Mouse (Mus musculus) heart, embryonic 12.5 days (tissue): ENCODE measurements around the gene Il9r. TPM values are rescaled to one million over a fixed set of nuclear protein-coding genes. Genes with fewer than 3 reads are reported as not detected.
A peak's percentile ranks its signal among the peaks of the same experiment; 100 is the strongest.

Experiments
- ATAC-seq: fragments of 200-750 bp; cut with Nextera tagmentation; 2 replicates; pipeline ENCODE4 v1.8.0; 2017; ENCODE audit warnings: moderate TSS enrichment, moderate library complexity; ENCODE audit not compliant: insufficient number of reproducible peaks, low FRiP score
- H3K27ac ChIP-seq: fragments of 300-500 bp; sonication (generic); 2 replicates; pipeline ENCODE4 v1.5.1; 2016; ENCODE audit warnings: mild to moderate bottlenecking, moderate library complexity; ENCODE audit not compliant: poor library complexity, severe bottlenecking
- H3K27me3 ChIP-seq: fragments of 300-500 bp; sonication (generic); replicated peaks from 2 replicates; pipeline ENCODE4 v1.6.1; 2016; ENCODE audit warnings: mild to moderate bottlenecking, moderate library complexity
- H3K36me3 ChIP-seq: fragments of 300-500 bp; sonication (generic); 2 replicates; pipeline ENCODE4 v1.6.1; 2016; ENCODE audit warnings: mild to moderate bottlenecking, moderate library complexity
- H3K4me1 ChIP-seq: fragments of 300-500 bp; sonication (generic); replicated peaks from 2 replicates; pipeline ENCODE4 v1.6.1; 2016; ENCODE audit warnings: mild to moderate bottlenecking
- H3K4me2 ChIP-seq: fragments of 300-500 bp; sonication (generic); 2 replicates; pipeline ENCODE4 v1.6.1; 2016; ENCODE audit warnings: mild to moderate bottlenecking, moderate library complexity
- H3K4me3 ChIP-seq: fragments of 300-500 bp; sonication (generic); 2 replicates; pipeline ENCODE4 v1.5.1; 2016; ENCODE audit warnings: mild to moderate bottlenecking
- H3K9ac ChIP-seq: fragments of 300-500 bp; sonication (generic); 2 replicates; pipeline ENCODE4 v1.6.1; 2016; ENCODE audit warnings: mild to moderate bottlenecking, moderate library complexity
- H3K9me3 ChIP-seq: fragments of 300-500 bp; sonication (generic); replicated peaks from 2 replicates; pipeline ENCODE4 v1.6.1; 2016; ENCODE audit warnings: mild to moderate bottlenecking, moderate library complexity
- WGBS: fragments of 180-500 bp; shearing (Covaris S2); methylation state at CpG from one replicate; pipeline ENCODE4 v1.1.7; 2016; 5-methylcytosine and 5-hydroxymethylcytosine counted together
- polyA plus RNA-seq: library from polyadenylated mRNA; unstranded; fragments of >200 nt; fragmentation: Nextera tagmentation; extraction: Ambion mirVana; gene quantifications from 2 replicates; pipeline ENCODE4 v1.2.1, GENCODE M21; 2016

Il9r gene
- polyA plus RNA-seq, 1 experiment from 2014 or later: not detected

- H3K4me3 ChIP-seq: no peak overlapping the region
- ATAC-seq: no peak
- H3K36me3 ChIP-seq: peaks cover 65% of the 10 kb centered on the region
- peaks cover 17% of the 10 kb centered on the region; the same call in 1 of the 2 replicates for H3K4me1 ChIP-seq
- WGBS: 66% methylated on average over 9 of the region's 9 CpGs
- no peak overlapping the region for H3K9ac ChIP-seq
- no peak overlapping the region for H3K27ac ChIP-seq
- H3K9me3 ChIP-seq: no peaks in the 10 kb centered on the region
- no peak overlapping the region for H3K4me2 ChIP-seq
- no peaks in the 10 kb centered on the region for H3K27me3 ChIP-seq
Observed at GRCm38 (mm10) chr11:32236712-32237410, 36.8 kb upstream of the Il9r start.

DNA sequence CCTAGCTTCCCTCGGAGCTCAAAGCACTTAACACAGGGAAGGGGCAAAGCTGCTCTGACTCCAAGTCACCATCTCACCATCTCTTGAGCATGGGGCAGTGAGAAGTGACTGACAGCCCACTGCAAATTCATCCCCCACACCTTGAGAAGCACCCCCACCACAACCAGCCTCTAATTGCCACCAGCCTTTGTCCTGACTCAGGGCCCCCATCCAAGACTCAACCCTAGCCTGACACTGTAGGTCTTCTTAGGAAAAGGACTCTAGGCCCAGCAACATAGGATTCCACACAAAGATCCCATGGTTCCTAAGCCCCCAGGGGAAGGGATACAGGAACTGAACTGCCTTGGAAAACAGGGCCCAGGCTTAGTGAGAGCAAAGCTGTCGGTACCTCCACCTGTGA is 36.1 kb upstream of the Il9r start:
- H3K9ac ChIP-seq: no peak overlapping the region
- no peak overlapping the region for H3K27ac ChIP-seq
- H3K4me2 ChIP-seq: no peak overlapping the region
- no peak overlapping the region for H3K4me3 ChIP-seq
- no peaks in the 10 kb centered on the region for H3K9me3 ChIP-seq
- peaks cover 65% of the 10 kb centered on the region for H3K36me3 ChIP-seq
- no peak for ATAC-seq
- H3K27me3 ChIP-seq: no peaks in the 10 kb centered on the region
- 66% methylated on average over 2 of the region's 2 CpGs for WGBS
- H3K4me1 ChIP-seq: peaks cover 17% of the 10 kb centered on the region; the same call in 1 of the 2 replicates

DNA sequence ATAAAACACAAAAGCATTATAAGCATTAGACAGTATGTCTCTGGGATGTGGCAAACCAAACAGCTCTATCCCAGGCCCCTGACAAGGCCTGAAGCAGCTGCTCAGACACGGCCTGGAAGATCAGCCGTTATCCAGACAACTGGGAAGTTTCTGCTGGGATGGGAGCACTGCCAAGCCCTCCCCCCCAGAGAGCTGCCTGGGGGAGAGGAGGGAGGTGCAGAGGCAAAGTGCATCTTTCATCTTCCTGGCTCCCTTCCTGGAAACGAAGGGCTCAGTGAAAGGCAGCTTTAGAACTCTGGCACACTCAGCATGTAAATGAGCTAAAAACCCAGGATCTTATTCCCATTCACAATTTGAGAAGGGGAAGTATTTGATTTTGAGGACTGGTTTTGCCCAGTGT is 35.6 kb upstream of the Il9r start:
- H3K9ac ChIP-seq: no peak overlapping the region
- 48% methylated on average over 3 of the region's 3 CpGs for WGBS
- H3K36me3 ChIP-seq: peaks cover 65% of the 10 kb centered on the region
- no peaks in the 10 kb centered on the region for H3K27me3 ChIP-seq
- ATAC-seq: no peak
- H3K4me1 ChIP-seq: peaks cover 17% of the 10 kb centered on the region; the same call in 1 of the 2 replicates
- no peak overlapping the region for H3K4me3 ChIP-seq
- no peak overlapping the region for H3K27ac ChIP-seq
- no peaks in the 10 kb centered on the region for H3K9me3 ChIP-seq
- H3K4me2 ChIP-seq: no peak overlapping the region

DNA sequence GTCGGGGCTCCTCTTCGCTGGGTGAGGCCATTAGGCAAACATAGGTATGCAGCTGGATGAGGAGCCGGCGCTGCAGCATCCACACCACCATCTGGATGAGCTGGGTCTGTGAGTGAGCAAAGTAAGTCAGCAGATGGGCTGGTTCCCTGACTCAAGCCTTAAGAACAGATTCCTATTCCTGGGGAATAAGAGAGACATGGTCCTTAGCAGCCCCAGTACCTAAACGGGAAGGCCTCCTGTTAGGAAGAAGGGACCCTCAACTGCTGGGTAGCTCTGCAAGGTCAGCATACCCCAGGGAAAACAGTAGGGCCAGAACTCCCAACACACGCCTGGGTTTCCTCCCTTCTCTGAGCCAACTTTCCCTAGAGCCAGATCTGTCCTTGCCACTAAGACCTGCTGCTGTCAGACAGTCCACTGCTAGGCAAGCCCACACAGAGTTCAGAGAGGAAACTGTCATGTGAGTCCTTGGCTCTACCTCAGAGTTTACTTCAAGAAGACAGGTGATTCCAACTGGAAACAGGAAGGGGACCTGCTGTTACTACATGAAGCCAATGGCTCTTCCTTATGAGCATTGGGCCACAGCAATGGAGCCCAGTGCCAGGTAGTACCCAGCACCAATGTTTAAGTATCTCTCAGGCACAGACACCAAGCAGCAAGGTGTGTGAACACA is 34.9 kb upstream of the Il9r start:
- 87% methylated on average over 6 of the region's 6 CpGs for WGBS
- peaks cover 65% of the 10 kb centered on the region for H3K36me3 ChIP-seq

DNA sequence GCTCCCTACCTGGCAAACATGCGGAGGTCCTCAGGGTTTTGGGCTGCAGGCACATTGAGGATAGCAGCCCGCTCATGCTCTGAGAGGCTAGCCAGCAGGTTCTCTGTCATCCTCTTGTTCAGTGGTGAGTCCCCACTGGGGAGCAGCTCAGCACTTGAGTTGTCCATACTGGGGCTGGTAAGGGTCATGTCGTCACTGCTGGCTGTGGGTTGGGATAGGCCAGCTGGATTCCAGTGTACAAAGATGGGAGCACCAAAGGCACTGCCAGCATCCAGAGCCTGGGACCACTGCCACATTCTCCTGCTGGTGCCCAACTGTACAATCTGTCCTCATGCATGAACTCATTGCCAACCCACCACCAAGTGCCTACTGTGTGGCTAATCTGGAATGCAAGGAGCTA is 33.8 kb upstream of the Il9r start:
- H3K27me3 ChIP-seq: no peaks in the 10 kb centered on the region
- no peak overlapping the region for H3K9ac ChIP-seq
- peaks cover 68% of the 10 kb centered on the region for H3K36me3 ChIP-seq
- WGBS: 87% methylated on average over 3 of the region's 3 CpGs
- H3K4me3 ChIP-seq: no peak overlapping the region
- H3K4me2 ChIP-seq: no peak overlapping the region
- no peaks in the 10 kb centered on the region for H3K9me3 ChIP-seq
- no peak overlapping the region for H3K27ac ChIP-seq
- H3K4me1 ChIP-seq: peaks cover 17% of the 10 kb centered on the region; the same call in 1 of the 2 replicates
- no peak for ATAC-seq

More for the DNA sequence above, 34.9 kb upstream of the Il9r start:
- no peak overlapping the region for H3K4me2 ChIP-seq
- H3K27ac ChIP-seq: no peak overlapping the region
- no peaks in the 10 kb centered on the region for H3K27me3 ChIP-seq
- H3K4me3 ChIP-seq: no peak overlapping the region
- H3K9ac ChIP-seq: 0 out of 2 replicates have a peak overlapping the region, but pooled peaks have one; percentile 5
- no peaks in the 10 kb centered on the region for H3K9me3 ChIP-seq
- peaks cover 17% of the 10 kb centered on the region; the same call in 1 of the 2 replicates for H3K4me1 ChIP-seq
- ATAC-seq: no peak

- no peak overlapping the region for H3K9ac ChIP-seq
- H3K4me2 ChIP-seq: no peak overlapping the region
- no peak overlapping the region for H3K4me3 ChIP-seq
- peaks cover 74% of the 10 kb centered on the region for H3K36me3 ChIP-seq
- H3K27ac ChIP-seq: no peak overlapping the region
- WGBS: 84% methylated on average over 10 of the region's 10 CpGs
- H3K4me1 ChIP-seq: peaks cover 16% of the 10 kb centered on the region; the same call in 1 of the 2 replicates
- ATAC-seq: no peak
- H3K9me3 ChIP-seq: no peaks in the 10 kb centered on the region
- H3K27me3 ChIP-seq: no peaks in the 10 kb centered on the region
Observed at GRCm38 (mm10) chr11:32232848-32233247, 32.8 kb upstream of the Il9r start.

GRCm38 (mm10) chr11:32231125-32231524 is 31.0 kb upstream of the Il9r start:
- 84% methylated on average over 2 of the region's 2 CpGs for WGBS
- H3K4me3 ChIP-seq: no peak overlapping the region
- no peak overlapping the region for H3K9ac ChIP-seq
- no peak overlapping the region for H3K4me2 ChIP-seq
- H3K9me3 ChIP-seq: no peaks in the 10 kb centered on the region
- H3K4me1 ChIP-seq: peaks cover 19% of the 10 kb centered on the region
- no peaks in the 10 kb centered on the region for H3K27me3 ChIP-seq
- peaks cover 70% of the 10 kb centered on the region for H3K36me3 ChIP-seq
- no peak for ATAC-seq
- no peak overlapping the region for H3K27ac ChIP-seq

DNA sequence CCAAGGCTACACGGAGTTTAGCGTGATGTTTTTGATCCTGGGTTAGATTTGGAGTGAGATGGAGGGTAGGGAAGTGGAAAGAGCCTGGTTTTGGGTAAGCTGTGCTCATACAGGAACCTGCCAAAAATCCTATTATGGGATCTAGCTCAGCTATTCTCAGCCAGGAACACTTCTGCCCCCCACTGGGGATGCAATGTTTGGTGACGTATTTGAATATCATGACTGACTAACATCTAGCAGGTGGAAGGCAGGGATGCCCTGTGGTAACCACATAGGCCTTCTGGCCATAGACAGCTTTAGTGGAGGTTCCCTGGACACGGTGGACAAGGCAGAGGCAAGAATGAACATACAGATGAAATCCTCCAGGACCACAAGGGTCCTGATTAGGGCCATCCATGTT is 30.1 kb upstream of the Il9r start:
- H3K27ac ChIP-seq: no peak overlapping the region
- H3K9ac ChIP-seq: no peak overlapping the region
- no peaks in the 10 kb centered on the region for H3K27me3 ChIP-seq
- peaks cover 70% of the 10 kb centered on the region for H3K36me3 ChIP-seq
- H3K4me3 ChIP-seq: no peak overlapping the region
- WGBS: 82% methylated on average over 4 of the region's 4 CpGs
- no peaks in the 10 kb centered on the region for H3K9me3 ChIP-seq
- H3K4me2 ChIP-seq: no peak overlapping the region
- peaks cover 20% of the 10 kb centered on the region for H3K4me1 ChIP-seq
- no peak for ATAC-seq

GRCm38 (mm10) chr11:32228292-32228845 is 28.3 kb upstream of the Il9r start:
- Histone ChIP-seq H3K4me1 (peaks cover 37% of the 10 kb centered on the region), H3K36me3 (peaks cover 53% of the 10 kb centered on the region), H3K27me3 (no peaks in the 10 kb centered on the region), H3K27ac (no peak overlapping the region), H3K9me3 (no peaks in the 10 kb centered on the region), H3K9ac (no peak overlapping the region), H3K4me3 (no peak overlapping the region), H3K4me2 (no peak overlapping the region)
- ATAC-seq: no peak
- WGBS: 88% methylated on average over 3 of the region's 3 CpGs

GRCm38 (mm10) chr11:32227555-32227954 is 27.5 kb upstream of the Il9r start:
- Histone ChIP-seq H3K9ac (no peak overlapping the region), H3K4me3 (no peak overlapping the region), H3K9me3 (no peaks in the 10 kb centered on the region), H3K4me2 (peak overlapping the region; percentile 82; the same call in 1 of the 2 replicates), H3K27ac (no peak overlapping the region), H3K4me1 (peaks cover 45% of the 10 kb centered on the region), H3K27me3 (no peaks in the 10 kb centered on the region), H3K36me3 (peaks cover 45% of the 10 kb centered on the region)
- ATAC-seq: no peak
- 83% methylated on average over 9 of the region's 9 CpGs for whole genome bisulfite sequencing

GRCm38 (mm10) chr11:32227041-32227440 is 27.0 kb upstream of the Il9r start:
- Histone ChIP-seq H3K27me3 (no peaks in the 10 kb centered on the region), H3K4me3 (peak overlapping the region; percentile 72), H3K4me2 (peak overlapping the region; percentile 82), H3K27ac (peak overlapping the region; percentile 88; the same call in 1 of the 2 replicates), H3K9ac (peak overlapping the region; percentile 88), H3K9me3 (no peaks in the 10 kb centered on the region), H3K36me3 (peaks cover 40% of the 10 kb centered on the region), H3K4me1 (peaks cover 50% of the 10 kb centered on the region)
- WGBS: 28% methylated on average over 1 of the region's 1 CpGs
- no peak for ATAC-seq
